Mouse (Mus musculus) midbrain, embryonic 13.5 days (tissue): ENCODE measurements around the gene Mad2l1bp. TPM values are rescaled to one million over a fixed set of nuclear protein-coding genes. Genes with fewer than 3 reads are reported as not detected.

ENCODE experiments used
- ATAC-seq: fragments of 200-750 bp; cut with Nextera tagmentation; 2 replicates; pipeline ENCODE4 v1.8.0; 2017; ENCODE audit warnings: mild to moderate bottlenecking, moderate TSS enrichment, moderate library complexity
- H3K27ac ChIP-seq: fragments of 300-500 bp; sonication (generic); 2 replicates; pipeline ENCODE4 v1.5.1; 2015; ENCODE audit warnings: inconsistent platforms, mild to moderate bottlenecking, moderate library complexity
- H3K27me3 ChIP-seq: fragments of 300-500 bp; sonication (generic); 2 replicates; pipeline ENCODE4 v1.6.1; 2015; ENCODE audit warnings: mild to moderate bottlenecking, inconsistent platforms
- H3K36me3 ChIP-seq: fragments of 300-500 bp; sonication (generic); 2 replicates; pipeline ENCODE4 v1.6.1; 2015; ENCODE audit warnings: mild to moderate bottlenecking, inconsistent platforms
- H3K4me1 ChIP-seq: fragments of 300-500 bp; sonication (generic); replicated peaks from 2 replicates; pipeline ENCODE4 v1.6.1; 2015; ENCODE audit warnings: inconsistent platforms
- H3K4me2 ChIP-seq: fragments of 300-500 bp; sonication (generic); replicated peaks from 2 replicates; pipeline ENCODE4 v1.6.1; 2015; ENCODE audit warnings: moderate library complexity, mild to moderate bottlenecking, inconsistent platforms
- H3K4me3 ChIP-seq: fragments of 300-500 bp; sonication (generic); replicated peaks from 2 replicates; pipeline ENCODE4 v1.5.1; 2015; ENCODE audit warnings: mild to moderate bottlenecking, inconsistent platforms
- H3K9ac ChIP-seq: fragments of 300-500 bp; sonication (generic); replicated peaks from 2 replicates; pipeline ENCODE4 v1.6.1; 2015; ENCODE audit warnings: mild to moderate bottlenecking, inconsistent platforms
- H3K9me3 ChIP-seq: fragments of 300-500 bp; sonication (generic); 2 replicates; pipeline ENCODE4 v1.6.1; 2016; ENCODE audit warnings: mild to moderate bottlenecking, inconsistent platforms
- WGBS: fragments of 180-500 bp; shearing (Covaris S2); methylation state at CpG from one replicate; pipeline ENCODE4 v1.1.7; 2015; 5-methylcytosine and 5-hydroxymethylcytosine counted together
- polyA plus RNA-seq: library from polyadenylated mRNA; unstranded; fragments of >200 nt; fragmentation: Nextera tagmentation; extraction: Ambion mirVana; gene quantifications from 2 replicates; pipeline ENCODE4 v1.2.1, GENCODE M21; 2015

Gene Mad2l1bp
- polyA plus RNA-seq, 1 experiment from 2014 or later: 24.3 TPM

DNA sequence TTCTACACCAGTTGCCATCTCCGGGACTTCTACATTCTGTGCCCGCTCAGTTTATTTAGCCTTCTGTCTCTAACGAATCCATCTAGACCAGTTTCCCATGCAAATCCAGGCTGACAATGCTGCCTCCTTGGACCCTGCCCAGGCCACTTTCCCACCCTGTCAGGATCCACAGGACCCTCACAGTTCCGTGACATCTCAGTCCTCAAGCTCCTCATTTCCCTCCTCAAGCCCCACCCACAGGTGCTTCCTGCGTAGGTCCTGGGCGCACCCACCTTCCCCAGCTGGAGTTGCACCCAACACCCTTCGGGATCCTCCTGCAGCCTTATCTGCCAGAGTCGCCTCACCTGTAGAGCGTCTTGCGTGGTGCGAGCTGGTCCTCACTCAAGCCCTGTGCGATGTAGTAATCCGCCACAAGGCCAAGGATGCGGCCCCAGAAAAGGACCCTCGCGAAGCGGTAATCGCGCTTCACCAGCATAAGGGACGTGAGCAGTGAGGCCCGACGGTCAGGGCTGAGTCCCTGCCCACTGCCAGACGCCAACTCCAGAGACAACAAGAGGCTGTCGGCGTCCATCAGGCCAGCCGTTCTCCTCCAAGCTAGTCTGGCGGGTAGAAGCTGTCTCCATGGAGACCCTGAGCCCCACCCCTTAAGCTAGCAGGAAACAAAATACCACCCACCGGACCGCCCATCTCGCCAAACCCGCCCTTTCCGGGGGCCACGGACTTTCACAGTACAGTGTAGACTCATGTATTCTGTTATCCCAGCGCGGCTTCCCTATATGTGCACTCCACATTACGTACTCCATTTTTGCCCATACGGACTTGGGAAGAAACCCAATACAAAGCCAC lies 9.6 kb downstream of the Mad2l1bp start, which contains the start of gene Rsph9:
Rsph9 (minus strand) TSS at position 639 of the 846 bp plus-strand sequence.
- H3K27ac ChIP-seq: no peak within 1 kb of the TSS
- WGBS: 5% methylated on average over 37 of the region's 37 CpGs
- ATAC-seq: peak; percentile 94

DNA sequence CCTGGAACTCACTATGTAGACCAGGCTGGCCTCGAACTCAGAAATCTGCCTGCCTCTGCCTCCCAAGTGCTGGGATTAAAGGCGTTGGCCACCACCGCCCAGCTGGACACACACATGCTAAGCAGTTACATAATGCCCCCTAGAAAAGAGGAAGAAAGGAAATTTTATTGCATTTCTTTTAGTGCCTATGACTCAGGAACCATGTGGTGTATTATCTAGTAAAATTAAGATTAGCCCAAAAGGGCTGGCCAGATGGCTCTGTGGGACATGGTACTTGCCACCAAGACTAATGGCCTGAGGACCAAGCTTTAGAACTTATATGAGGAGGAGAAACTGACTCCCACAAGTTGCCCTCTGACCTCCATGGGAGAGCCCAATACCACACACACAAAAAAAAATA lies 13.5 kb downstream of the Mad2l1bp start:
- H3K27me3 ChIP-seq: no peaks in the 10 kb centered on the region
- H3K4me2 ChIP-seq: no peak overlapping the region
- no peaks in the 10 kb centered on the region for H3K9me3 ChIP-seq
- H3K27ac ChIP-seq: no peak overlapping the region
- peaks cover 8% of the 10 kb centered on the region for H3K36me3 ChIP-seq
- peaks cover 15% of the 10 kb centered on the region for H3K4me1 ChIP-seq
- no peak for ATAC-seq
- no peak overlapping the region for H3K4me3 ChIP-seq
- no peak overlapping the region for H3K9ac ChIP-seq
- 94% methylated on average over 3 of the region's 3 CpGs for WGBS

More for the DNA sequence above, 9.6 kb downstream of the Mad2l1bp start, which contains the start of gene Rsph9:
- Histone ChIP-seq H3K36me3 (peaks cover 31% of the 10 kb centered on the region), H3K4me1 (peaks cover 15% of the 10 kb centered on the region), H3K4me3 (peak within 1 kb of the TSS; percentile 48), H3K9ac (peak within 1 kb of the TSS; percentile 66), H3K4me2 (peak within 1 kb of the TSS; percentile 69), H3K9me3 (no peaks in the 10 kb centered on the region), H3K27me3 (no peaks in the 10 kb centered on the region)

DNA sequence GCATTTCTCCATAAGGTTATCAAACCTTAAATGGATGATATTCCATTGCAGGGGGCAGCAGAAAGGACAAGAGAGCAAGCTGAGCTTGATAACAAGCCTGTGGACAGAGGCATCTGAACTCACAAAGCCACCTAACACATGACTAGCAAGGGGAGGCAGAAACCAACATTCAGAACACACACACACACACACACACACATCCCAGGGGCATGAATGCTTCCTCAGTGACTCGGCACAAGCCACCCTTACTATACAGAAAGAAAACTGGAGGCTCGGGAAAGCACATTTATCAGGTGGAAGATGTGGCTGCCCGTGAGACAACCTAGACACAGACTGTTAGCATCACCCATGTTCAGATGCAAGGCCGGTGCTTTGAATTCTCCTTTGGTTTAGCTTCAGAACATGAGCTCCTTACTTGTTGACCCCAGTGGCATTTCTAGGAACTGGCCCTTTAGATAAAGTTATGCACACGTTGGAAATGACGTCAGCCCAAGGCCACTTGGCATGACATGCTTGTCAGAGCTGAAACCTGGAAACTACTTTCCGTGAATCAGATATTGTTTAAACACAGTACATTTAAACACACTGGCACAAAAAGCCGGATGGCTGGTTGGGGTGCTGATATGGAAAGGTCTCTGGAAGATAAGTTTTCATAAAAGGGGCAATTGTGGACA lies 14.7 kb downstream of the Mad2l1bp start:
- Histone ChIP-seq H3K4me1 (peaks cover 11% of the 10 kb centered on the region), H3K36me3 (peaks cover 11% of the 10 kb centered on the region), H3K27me3 (no peaks in the 10 kb centered on the region), H3K9me3 (no peaks in the 10 kb centered on the region), H3K4me3 (no peak overlapping the region), H3K27ac (no peak overlapping the region), H3K9ac (no peak overlapping the region; the same call in 1 of the 2 replicates), H3K4me2 (no peak overlapping the region)
- no peak for ATAC-seq
- 80% methylated on average over 8 of the region's 8 CpGs for WGBS

DNA sequence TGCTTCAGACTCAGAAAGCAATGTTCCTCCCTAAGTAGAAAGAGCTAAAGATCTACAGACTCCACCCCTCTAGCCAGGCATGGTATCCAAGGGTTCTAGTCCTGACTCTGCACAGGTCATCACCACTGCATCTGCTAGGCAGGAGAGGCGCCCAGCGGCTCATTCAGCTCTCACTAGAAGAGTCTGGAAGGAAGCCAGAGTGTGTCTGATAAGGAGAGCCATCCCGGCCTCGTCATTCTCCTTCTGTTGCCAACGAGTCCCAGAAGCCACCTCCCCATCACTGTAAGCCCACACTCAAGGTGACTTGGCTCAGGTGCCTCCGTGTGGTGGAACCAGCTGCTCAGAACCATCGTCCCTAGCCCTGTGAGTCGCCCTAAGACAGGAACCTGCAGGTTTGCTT lies 20.5 kb downstream of the Mad2l1bp start:
- H3K9ac ChIP-seq: no peak overlapping the region
- H3K4me2 ChIP-seq: no peak overlapping the region
- no peak overlapping the region for H3K27ac ChIP-seq
- 82% methylated on average over 8 of the region's 8 CpGs for WGBS
- H3K4me3 ChIP-seq: no peak overlapping the region
- no peak for ATAC-seq
- 0 out of 2 replicates have a peak, but pooled peaks cover 3% of the 10 kb centered on the region for H3K4me1 ChIP-seq
- H3K27me3 ChIP-seq: no peaks in the 10 kb centered on the region
- H3K9me3 ChIP-seq: no peaks in the 10 kb centered on the region
- H3K36me3 ChIP-seq: peaks cover 41% of the 10 kb centered on the region

DNA sequence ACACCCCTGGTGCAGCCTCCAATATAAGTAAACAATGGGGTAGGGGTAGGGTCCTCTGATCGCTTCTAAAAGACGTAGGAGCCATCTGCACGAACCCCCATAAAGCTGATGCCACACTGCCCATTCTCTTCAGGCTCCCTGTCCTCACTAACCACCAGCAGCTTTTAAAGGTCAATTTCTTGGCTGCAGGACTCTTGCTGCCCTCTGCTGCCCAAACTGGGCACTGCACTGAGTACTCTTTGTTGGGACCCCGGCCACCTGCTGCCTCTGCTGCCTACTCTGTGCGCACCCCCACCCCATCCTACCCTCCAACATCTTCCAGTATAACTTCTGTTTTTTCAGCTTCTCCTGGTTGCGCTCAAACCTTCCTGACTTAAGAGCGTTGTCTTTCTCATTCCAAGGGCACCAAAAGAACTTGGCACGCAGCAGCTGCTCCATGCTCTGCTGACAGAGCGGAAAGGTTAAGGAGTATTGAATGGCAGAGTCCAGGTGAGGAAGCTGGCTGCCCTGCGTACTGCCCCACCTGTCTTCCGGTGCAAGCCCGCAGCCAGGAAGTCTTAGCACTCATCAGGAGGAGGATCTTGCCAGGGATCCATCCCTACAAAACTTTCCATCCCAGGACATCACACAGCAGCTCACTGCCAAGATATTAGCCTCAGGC lies 21.2 kb downstream of the Mad2l1bp start:
- Histone ChIP-seq H3K4me3 (no peak overlapping the region), H3K36me3 (peaks cover 48% of the 10 kb centered on the region), H3K27ac (no peak overlapping the region), H3K4me1 (0 out of 2 replicates have a peak, but pooled peaks cover 3% of the 10 kb centered on the region), H3K9ac (no peak overlapping the region), H3K27me3 (no peaks in the 10 kb centered on the region), H3K9me3 (no peaks in the 10 kb centered on the region), H3K4me2 (no peak overlapping the region)
- peak; percentile 51; the same call in 1 of the 2 replicates for ATAC-seq
- WGBS: 13% methylated on average over 12 of the region's 12 CpGs

DNA sequence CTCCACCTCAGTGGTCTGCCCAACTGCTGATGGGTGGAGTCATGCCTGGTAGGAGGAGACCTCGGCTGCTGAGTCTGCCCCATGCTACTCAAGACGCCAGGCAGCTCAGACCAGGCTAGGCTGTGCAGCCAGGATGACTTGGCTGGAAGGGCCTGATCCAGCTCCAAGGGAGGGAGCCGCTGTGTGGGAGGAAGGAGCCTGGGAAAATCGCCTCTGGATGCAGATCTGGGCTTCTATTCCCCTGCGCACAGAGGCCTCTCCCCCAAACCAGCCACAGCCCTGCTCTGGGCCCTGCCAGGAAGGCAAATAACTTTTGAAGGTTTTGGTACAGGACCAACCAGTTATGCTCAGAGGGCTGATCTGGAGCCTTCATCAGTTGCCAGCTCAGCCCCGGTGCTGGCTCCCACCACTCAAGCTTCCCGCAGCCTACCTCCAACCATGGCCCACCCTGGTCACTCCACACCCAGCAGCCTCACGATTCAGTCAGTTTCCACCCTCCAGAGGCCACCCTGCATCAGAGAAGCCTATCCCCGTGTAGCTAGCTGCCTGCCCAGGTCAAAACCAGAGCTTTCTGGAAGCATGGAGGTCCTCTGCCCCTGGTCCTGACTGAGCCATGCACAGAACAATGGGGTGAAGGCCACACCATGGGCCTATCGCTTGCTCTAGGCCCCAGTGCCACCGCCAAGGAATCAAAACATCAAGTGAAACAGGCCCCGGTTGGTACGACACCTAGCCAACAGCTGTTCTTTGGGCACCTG lies 23.4 kb downstream of the Mad2l1bp start:
- H3K9me3 ChIP-seq: no peaks in the 10 kb centered on the region
- WGBS: 83% methylated on average over 13 of the region's 13 CpGs
- no peak overlapping the region for H3K27ac ChIP-seq
- H3K27me3 ChIP-seq: no peaks in the 10 kb centered on the region
- peaks cover 63% of the 10 kb centered on the region for H3K36me3 ChIP-seq
- H3K9ac ChIP-seq: no peak overlapping the region
- no peak for ATAC-seq
- no peak overlapping the region for H3K4me3 ChIP-seq
- 0 out of 2 replicates have a peak, but pooled peaks cover 3% of the 10 kb centered on the region for H3K4me1 ChIP-seq
- H3K4me2 ChIP-seq: no peak overlapping the region

DNA sequence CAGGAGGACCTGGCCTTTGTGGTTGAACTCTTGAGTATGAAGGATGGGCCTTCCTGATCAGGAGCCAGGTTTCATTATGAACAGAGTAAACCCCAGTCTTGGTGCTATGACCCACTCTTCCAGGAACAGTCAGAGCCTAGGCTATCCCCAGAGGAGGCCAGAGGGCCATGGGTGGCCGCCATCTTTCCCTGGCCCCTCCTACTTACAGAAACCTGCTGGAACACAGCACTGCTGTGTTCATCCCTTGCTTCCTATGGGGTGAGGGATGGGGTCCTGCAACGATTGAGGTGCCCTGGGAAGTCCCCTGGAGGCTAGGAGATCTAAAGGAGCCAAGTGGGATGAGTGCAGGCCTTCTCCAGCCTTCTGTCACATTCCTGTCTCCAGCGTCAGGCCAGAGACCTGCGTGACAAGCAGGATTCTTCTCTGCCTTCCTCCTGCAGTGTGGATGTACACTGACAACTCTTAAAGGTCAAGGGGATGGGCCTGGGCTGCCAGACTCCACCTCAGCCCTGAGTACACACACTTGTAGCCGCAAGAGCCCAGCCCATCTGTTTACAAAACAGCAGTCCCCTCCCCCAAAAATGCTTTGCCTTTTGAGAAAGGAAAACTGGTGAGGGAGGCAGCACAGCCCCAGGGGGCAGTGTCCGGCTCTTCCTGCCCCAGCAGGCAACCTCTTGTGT lies 25.4 kb downstream of the Mad2l1bp start:
- WGBS: 89% methylated on average over 6 of the region's 6 CpGs
- Histone ChIP-seq H3K27me3 (no peaks in the 10 kb centered on the region), H3K9me3 (no peaks in the 10 kb centered on the region), H3K9ac (no peak overlapping the region), H3K4me3 (no peak overlapping the region), H3K4me2 (no peak overlapping the region), H3K36me3 (peaks cover 79% of the 10 kb centered on the region), H3K27ac (no peak overlapping the region), H3K4me1 (0 out of 2 replicates have a peak, but pooled peaks cover 3% of the 10 kb centered on the region)
- no peak for ATAC-seq

DNA sequence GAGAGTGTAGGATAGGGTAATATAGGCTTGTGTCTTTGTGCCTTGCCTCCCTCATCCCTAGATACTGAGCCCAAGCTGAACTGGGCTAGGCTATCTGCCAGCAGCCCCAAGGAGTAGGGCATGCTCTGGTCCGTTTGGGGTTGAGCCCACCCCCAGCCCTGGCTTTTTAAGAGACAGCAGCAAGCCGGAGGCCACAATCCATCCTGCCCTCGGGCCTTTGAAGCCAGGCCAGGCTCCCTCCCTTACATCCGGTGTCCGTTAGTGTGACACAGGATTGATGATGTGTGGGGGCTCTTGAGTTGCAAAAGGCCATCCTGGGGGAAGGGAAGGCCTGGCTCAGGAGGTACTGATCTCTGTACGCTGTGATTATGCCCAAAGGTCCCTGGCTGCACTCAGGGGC lies 26.7 kb downstream of the Mad2l1bp start:
- Histone ChIP-seq H3K4me3 (no peak overlapping the region), H3K27ac (no peak overlapping the region), H3K36me3 (peaks cover 92% of the 10 kb centered on the region), H3K4me1 (no peaks in the 10 kb centered on the region), H3K9me3 (no peaks in the 10 kb centered on the region), H3K9ac (no peak overlapping the region), H3K4me2 (no peak overlapping the region), H3K27me3 (no peaks in the 10 kb centered on the region)
- no peak for ATAC-seq
- 86% methylated on average over 6 of the region's 6 CpGs for WGBS

DNA sequence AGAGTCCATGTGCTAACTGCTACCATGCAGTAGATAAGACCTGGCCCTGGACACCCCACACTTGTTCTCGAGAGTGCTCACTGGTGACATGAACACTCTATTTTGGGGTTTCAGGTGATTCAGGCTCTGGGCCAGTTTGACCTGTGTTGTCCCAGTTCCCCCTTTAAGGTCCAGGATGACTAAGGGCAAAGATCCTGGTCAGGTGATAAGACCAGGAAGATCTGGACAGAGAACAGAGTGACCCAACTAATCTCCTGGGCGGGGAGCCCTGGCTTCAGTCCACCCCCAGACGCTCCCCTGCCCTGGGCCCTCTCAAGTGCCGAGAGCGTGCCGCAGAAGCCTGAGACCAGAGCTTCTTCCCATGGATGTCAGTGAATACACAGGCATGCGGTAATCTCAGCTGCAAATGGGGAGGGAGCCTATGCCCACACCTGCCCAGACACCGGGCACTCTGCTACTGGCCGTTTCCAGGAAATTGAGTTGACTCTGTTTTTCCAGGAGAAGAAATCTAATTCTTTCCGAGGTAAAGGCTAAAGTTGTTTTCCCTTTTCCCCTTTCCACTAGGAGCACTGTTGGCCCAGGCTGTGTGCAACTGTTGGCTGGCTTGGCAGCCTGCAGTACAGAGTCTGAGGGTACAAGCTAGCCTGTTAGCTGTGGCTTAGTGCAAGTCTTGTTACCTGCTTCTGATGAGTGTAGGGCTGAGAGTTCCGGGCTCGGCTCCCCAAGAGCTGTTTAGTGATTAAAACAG lies 29.2 kb downstream of the Mad2l1bp start:
- Histone ChIP-seq H3K4me2 (no peak overlapping the region), H3K4me3 (no peak overlapping the region), H3K9ac (no peak overlapping the region), H3K27me3 (no peaks in the 10 kb centered on the region), H3K9me3 (no peaks in the 10 kb centered on the region), H3K4me1 (no peaks in the 10 kb centered on the region), H3K36me3 (peaks cover 89% of the 10 kb centered on the region), H3K27ac (no peak overlapping the region)
- no peak for ATAC-seq
- 94% methylated on average over 12 of the region's 12 CpGs for WGBS

DNA sequence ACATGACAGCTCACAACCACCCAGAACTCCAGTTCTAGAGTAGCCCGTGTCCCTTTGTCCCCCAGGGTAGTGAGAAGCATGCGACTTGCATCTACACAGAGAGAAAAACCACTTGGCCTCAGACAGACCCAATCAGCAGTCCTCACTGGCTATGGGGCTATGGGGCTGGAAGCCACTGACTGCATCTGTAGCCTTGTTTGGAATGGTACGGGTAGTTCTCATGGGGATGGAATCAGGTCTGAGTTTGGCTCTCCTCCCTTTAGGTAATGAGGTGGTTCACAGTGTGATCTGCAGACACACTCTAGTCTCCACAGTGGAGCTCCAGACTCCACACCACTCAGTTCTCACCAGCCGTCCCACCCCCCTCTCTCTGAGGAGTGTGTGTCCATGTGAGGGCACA lies 30.1 kb downstream of the Mad2l1bp start:
- no peak for ATAC-seq
- WGBS: 94% methylated on average over 4 of the region's 4 CpGs
- Histone ChIP-seq H3K4me3 (no peak overlapping the region), H3K4me2 (no peak overlapping the region), H3K4me1 (0 out of 2 replicates have a peak, but pooled peaks cover 3% of the 10 kb centered on the region), H3K9me3 (no peaks in the 10 kb centered on the region), H3K27me3 (no peaks in the 10 kb centered on the region), H3K36me3 (peaks cover 88% of the 10 kb centered on the region), H3K27ac (no peak overlapping the region), H3K9ac (no peak overlapping the region)
